25 mouse cellular contexts compared by ENCODE assay signal in genomic region chr4:55472649-55473048, GRCm38 (mm10). TPM values are rescaled to one million over a fixed set of nuclear protein-coding genes. Genes with fewer than 3 reads are reported as not detected.
DNase-seq lines count a peak whose midpoint lies in the region; ATAC-seq lines count a peak whose summit lies in the region.
"Had no signal": no experiment of that assay in that cellular context is flagged by ENCODE, and none has a peak within 500 bp of the region (broad histone marks: within the 10 kb centered on the region; RNA-seq: fewer than 3 reads in every experiment).

No protein-coding gene starts in this region.

- ATAC-seq in embryonic facial prominence, embryonic 14.5 days (ENCODE audit: low read depth) = no peak
- ATAC-seq in kidney, embryonic 14.5 days (ENCODE audit: low FRiP score, low TSS enrichment) = no peak
- ATAC-seq in kidney, embryonic 16.5 days (ENCODE audit: low FRiP score, low TSS enrichment) = no peak
- peak; percentile 59 for ATAC-seq in granulocyte monocyte progenitor cell, adult 5-6 weeks (replicated peaks; ENCODE audit: poor library complexity, severe bottlenecking)
- ATAC-seq: CD4-positive, CD25-positive, alpha-beta regulatory T cell, adult 4 months; forebrain, embryonic 14.5 days; hindbrain, postnatal 0 days; intestine, postnatal 0 days; midbrain, embryonic 13.5 days had no signal

- no peak overlapping the region for H3K4me3 ChIP-seq in embryonic facial prominence, embryonic 14.5 days (ENCODE audit: low read depth, low read length)
- no peak overlapping the region for H3K4me3 ChIP-seq in embryonic facial prominence, embryonic 10.5 days
- no peak overlapping the region for H3K4me3 ChIP-seq in kidney, embryonic 14.5 days (ENCODE audit: low read length)
- no peak overlapping the region for H3K4me3 ChIP-seq in kidney, embryonic 16.5 days (ENCODE audit: low read length)
- H3K4me3 ChIP-seq: embryonic facial prominence, embryonic 12.5 days; heart, embryonic 15.5 days; hindbrain, embryonic 10.5 days; layer of hippocampus, adult 2 months; limb, embryonic 15.5 days; lung, embryonic 15.5 days; midbrain, embryonic 13.5 days; neural tube, embryonic 13.5 days had no signal

- no peak for DNase-seq in embryonic facial prominence, embryonic 14.5 days (ENCODE audit: low spot score)
- no peak for DNase-seq in embryonic facial prominence, embryonic 10.5 days (ENCODE audit: low spot score)
- peak; percentile 61 for DNase-seq in 416B (ENCODE audit: low read depth)
- no peak for DNase-seq in right cerebral cortex, postnatal 36 days (ENCODE audit: low spot score in 2 of 2)
- DNase-seq in adrenal gland, adult 18-20 months (ENCODE audit: low spot score in 2 of 2) = no peak
- DNase-seq: adrenal gland, adult 2 months; cerebellum, adult 9-10 months; gastrocnemius, postnatal 14 days; right cerebral cortex, adult 18-20 months; thymus, postnatal 14 days had no signal

- no peaks in the 10 kb centered on the region for H3K9me3 ChIP-seq in embryonic facial prominence, embryonic 14.5 days (ENCODE audit: control insufficient read depth, low read length)
- no peaks in the 10 kb centered on the region for H3K9me3 ChIP-seq in embryonic facial prominence, embryonic 10.5 days
- H3K9me3 ChIP-seq in kidney, embryonic 14.5 days (ENCODE audit: control insufficient read depth, low read length) = no peaks in the 10 kb centered on the region
- H3K9me3 ChIP-seq in kidney, embryonic 16.5 days (ENCODE audit: low read length) = no peaks in the 10 kb centered on the region
- H3K9me3 ChIP-seq: embryonic facial prominence, embryonic 12.5 days; heart, embryonic 15.5 days; hindbrain, embryonic 10.5 days; limb, embryonic 15.5 days; lung, embryonic 15.5 days; midbrain, embryonic 13.5 days; neural tube, embryonic 13.5 days had no signal

- WGBS in embryonic facial prominence, embryonic 14.5 days = 63% methylated on average over 2 of the region's 2 CpGs
- 76% methylated on average over 2 of the region's 2 CpGs for WGBS in embryonic facial prominence, embryonic 10.5 days
- WGBS in kidney, embryonic 14.5 days = 67% methylated on average over 2 of the region's 2 CpGs
- 70% methylated on average over 2 of the region's 2 CpGs for WGBS in kidney, embryonic 16.5 days

- H3K36me3 ChIP-seq in embryonic facial prominence, embryonic 14.5 days (ENCODE audit: control insufficient read depth, insufficient read depth, low read length) = no peaks in the 10 kb centered on the region
- no peaks in the 10 kb centered on the region for H3K36me3 ChIP-seq in embryonic facial prominence, embryonic 10.5 days (replicated peaks)
- H3K36me3 ChIP-seq in kidney, embryonic 14.5 days (ENCODE audit: control insufficient read depth, insufficient read depth, low read length) = no peaks in the 10 kb centered on the region
- no peaks in the 10 kb centered on the region for H3K36me3 ChIP-seq in kidney, embryonic 16.5 days (ENCODE audit: insufficient read depth, low read length)
- H3K36me3 ChIP-seq: embryonic facial prominence, embryonic 12.5 days; heart, embryonic 15.5 days; hindbrain, embryonic 10.5 days; limb, embryonic 15.5 days; lung, embryonic 15.5 days; midbrain, embryonic 13.5 days; neural tube, embryonic 13.5 days had no signal

- H3K4me2 ChIP-seq in embryonic facial prominence, embryonic 14.5 days (ENCODE audit: low read depth, low read length) = no peak overlapping the region
- no peak overlapping the region for H3K4me2 ChIP-seq in kidney, embryonic 14.5 days (replicated peaks; ENCODE audit: low read depth, low read length)
- H3K4me2 ChIP-seq in kidney, embryonic 16.5 days (replicated peaks; ENCODE audit: low read depth, low read length) = no peak overlapping the region
- H3K4me2 ChIP-seq: embryonic facial prominence, embryonic 12.5 days; heart, embryonic 15.5 days; limb, embryonic 15.5 days; lung, embryonic 15.5 days; midbrain, embryonic 13.5 days; neural tube, embryonic 13.5 days had no signal

- H3K27me3 ChIP-seq in embryonic facial prominence, embryonic 14.5 days (replicated peaks; ENCODE audit: control insufficient read depth, insufficient read depth, low read length) = no peaks in the 10 kb centered on the region
- no peaks in the 10 kb centered on the region for H3K27me3 ChIP-seq in embryonic facial prominence, embryonic 10.5 days (replicated peaks; ENCODE audit: low read depth, poor library complexity, severe bottlenecking)
- no peaks in the 10 kb centered on the region for H3K27me3 ChIP-seq in kidney, embryonic 14.5 days (ENCODE audit: control insufficient read depth, insufficient read depth, low read length)
- H3K27me3 ChIP-seq in kidney, embryonic 16.5 days (ENCODE audit: insufficient read depth, low read length) = no peaks in the 10 kb centered on the region
- H3K27me3 ChIP-seq: embryonic facial prominence, embryonic 12.5 days; heart, embryonic 15.5 days; limb, embryonic 15.5 days; lung, embryonic 15.5 days; midbrain, embryonic 13.5 days; neural tube, embryonic 13.5 days had no signal

- H3K9ac ChIP-seq in embryonic facial prominence, embryonic 14.5 days (ENCODE audit: low read depth, low read length) = no peak overlapping the region
- no peak overlapping the region for H3K9ac ChIP-seq in kidney, embryonic 14.5 days (ENCODE audit: low read depth, low read length)
- no peak overlapping the region for H3K9ac ChIP-seq in kidney, embryonic 16.5 days (replicated peaks; ENCODE audit: low read length)
- H3K9ac ChIP-seq: embryonic facial prominence, embryonic 12.5 days; heart, embryonic 15.5 days; limb, embryonic 15.5 days; lung, embryonic 15.5 days; midbrain, embryonic 13.5 days; neural tube, embryonic 13.5 days had no signal

- peaks cover 10% of the 10 kb centered on the region; the same call in 1 of the 2 replicates for H3K4me1 ChIP-seq in embryonic facial prominence, embryonic 14.5 days (ENCODE audit: control insufficient read depth, insufficient read depth, low read length)
- H3K4me1 ChIP-seq in embryonic facial prominence, embryonic 10.5 days = peaks cover 8% of the 10 kb centered on the region
- H3K4me1 ChIP-seq in kidney, embryonic 14.5 days (ENCODE audit: control insufficient read depth, insufficient read depth, low read length) = peaks cover 7% of the 10 kb centered on the region; the same call in 1 of the 2 replicates
- H3K4me1 ChIP-seq in kidney, embryonic 16.5 days (ENCODE audit: insufficient read depth, low read length) = peaks cover 12% of the 10 kb centered on the region
- H3K4me1 ChIP-seq: neural tube, embryonic 13.5 days had no signal

- H3K27ac ChIP-seq in embryonic facial prominence, embryonic 14.5 days (replicated peaks; ENCODE audit: low read depth, low read length) = peak overlapping the region; percentile 21; the same call in 1 of the 2 replicates
- no peak overlapping the region for H3K27ac ChIP-seq in embryonic facial prominence, embryonic 10.5 days (replicated peaks)
- H3K27ac ChIP-seq in kidney, embryonic 14.5 days (ENCODE audit: low read depth, low read length) = peak overlapping the region; percentile 51; the same call in 1 of the 2 replicates
- H3K27ac ChIP-seq in kidney, embryonic 16.5 days (ENCODE audit: low read length) = no peak overlapping the region
- H3K27ac ChIP-seq: embryonic facial prominence, embryonic 12.5 days; heart, embryonic 15.5 days; hindbrain, embryonic 10.5 days; hindbrain, postnatal 0 days; layer of hippocampus, adult 2 months; limb, embryonic 15.5 days; lung, embryonic 15.5 days; midbrain, embryonic 13.5 days; neural tube, embryonic 13.5 days had no signal

RNA-seq across cellular contexts. Expression of gene Klf4, which starts 59.6 kb away (rescaled TPM):
- polyA plus RNA-seq in embryonic facial prominence, embryonic 14.5 days (2014; fragmentation: Nextera tagmentation; extraction: Ambion mirVana) = 24.4 and 27.5 TPM in 2 replicates
- polyA plus RNA-seq in embryonic facial prominence, embryonic 10.5 days (2016; fragmentation: Nextera tagmentation; extraction: Ambion mirVana) = 0.67 and 1.5 TPM in 2 replicates
- 3.8 and 3.9 TPM in 2 replicates for polyA plus RNA-seq in kidney, embryonic 14.5 days (2014; fragmentation: Nextera tagmentation; extraction: Ambion mirVana)
- 3.3 and 3.8 TPM in 2 replicates for polyA plus RNA-seq in kidney, embryonic 16.5 days (2015; fragmentation: Nextera tagmentation; extraction: Ambion mirVana)
- total RNA-seq in granulocyte monocyte progenitor cell, adult 5-6 weeks (2014; fragmentation: Nextera tagmentation) = 14.6 and 15.8 TPM in 2 replicates
- total RNA-seq in granulocyte monocyte progenitor cell, adult 5-6 weeks (2017) = 5.4 and 11.2 TPM in 2 replicates
- 10 to 100 TPM; 13.4 to 37.5 TPM for total RNA-seq in adrenal gland, adult 18-20 months (2021)

Comparison
In these comparisons a context has a peak if more than half of its experiments do, and no peak if none do; other contexts are left out.
1. H3K27ac ChIP-seq: peak in embryonic facial prominence, embryonic 14.5 days (single experiment) and kidney, embryonic 14.5 days (single experiment); none in embryonic facial prominence, embryonic 10.5 days (single experiment) and kidney, embryonic 16.5 days (single experiment).